Mouse (Mus musculus): ENCODE measurements around the gene Olfm4. TPM values are rescaled to one million over a fixed set of nuclear protein-coding genes. Genes with fewer than 3 reads are reported as not detected.

Olfm4 gene
- polyA plus RNA-seq, 1 experiment from 2014 or later = 0.41 TPM

- no peaks in the 10 kb centered on the region for H3K4me1 ChIP-seq (replicated peaks)
- no peak overlapping the region for H3K27ac ChIP-seq
- no peak overlapping the region for H3K4me3 ChIP-seq (replicated peaks)
- no peak overlapping the region for H3K9ac ChIP-seq (replicated peaks)
- H3K4me2 ChIP-seq = no peak overlapping the region
- no peaks in the 10 kb centered on the region for H3K9me3 ChIP-seq
- 77% methylated on average over 3 of the region's 3 CpGs for WGBS
- H3K27me3 ChIP-seq = no peaks in the 10 kb centered on the region
- ATAC-seq (ENCODE audit: insufficient number of reproducible peaks, insufficient read depth, low FRiP score, low TSS enrichment, low read depth) = no peak
- no peaks in the 10 kb centered on the region for H3K36me3 ChIP-seq
These were observed 45.6 kb downstream of the Olfm4 start for GRCm38 (mm10) chr14:80029297-80030001.

DNA sequence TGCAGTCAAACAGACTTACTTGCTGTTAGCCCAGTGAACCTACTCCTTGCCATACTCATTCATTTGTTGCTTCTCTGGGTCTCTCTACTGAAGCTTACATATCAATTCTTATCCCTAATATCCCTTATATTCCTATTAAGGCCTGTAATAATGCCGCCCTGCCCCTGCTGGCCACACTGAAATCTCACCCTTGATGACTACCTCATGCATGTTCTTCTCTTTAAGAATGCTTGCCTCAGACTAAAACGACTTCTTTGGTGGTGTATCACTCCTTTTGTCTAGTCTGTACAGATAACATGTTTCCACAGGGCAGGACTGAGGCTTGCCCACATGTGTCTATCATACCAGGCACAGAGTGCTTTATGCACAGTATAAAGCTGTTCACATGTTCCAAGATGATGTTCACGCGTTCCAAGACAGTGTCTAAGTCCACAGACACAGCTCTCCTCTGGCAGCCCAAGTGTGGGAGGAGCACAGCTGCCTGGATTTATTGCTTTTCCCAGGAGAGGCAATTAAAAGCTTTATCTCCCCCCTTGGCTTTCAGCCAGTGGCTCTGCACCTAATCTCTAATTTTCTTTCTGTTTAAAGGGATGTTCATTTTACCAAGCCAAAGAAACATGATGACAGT is 55.9 kb downstream of the Olfm4 start:
- no peak for ATAC-seq (ENCODE audit: insufficient number of reproducible peaks, insufficient read depth, low FRiP score, low TSS enrichment, low read depth)
- no peaks in the 10 kb centered on the region for H3K9me3 ChIP-seq

GRCm38 (mm10) chr14:80046104-80046734 is 62.3 kb downstream of the Olfm4 start:
- WGBS = 80% methylated on average over 6 of the region's 6 CpGs
- Histone ChIP-seq H3K27ac (no peak overlapping the region), H3K9ac (replicated peaks) (no peak overlapping the region), H3K4me1 (replicated peaks) (peaks cover 14% of the 10 kb centered on the region), H3K36me3 (no peaks in the 10 kb centered on the region), H3K4me3 (replicated peaks) (no peak overlapping the region), H3K9me3 (no peaks in the 10 kb centered on the region), H3K4me2 (no peak overlapping the region), H3K27me3 (no peaks in the 10 kb centered on the region)
- no peak for ATAC-seq (ENCODE audit: insufficient number of reproducible peaks, insufficient read depth, low FRiP score, low TSS enrichment, low read depth)

More for the DNA sequence above, 55.9 kb downstream of the Olfm4 start:
- H3K4me2 ChIP-seq = no peak overlapping the region
- 57% methylated on average over 4 of the region's 4 CpGs for WGBS
- H3K9ac ChIP-seq (replicated peaks) = no peak overlapping the region
- no peaks in the 10 kb centered on the region for H3K36me3 ChIP-seq
- H3K27ac ChIP-seq = no peak overlapping the region
- no peaks in the 10 kb centered on the region for H3K27me3 ChIP-seq
- H3K4me1 ChIP-seq (replicated peaks) = peaks cover 3% of the 10 kb centered on the region
- H3K4me3 ChIP-seq (replicated peaks) = no peak overlapping the region

DNA sequence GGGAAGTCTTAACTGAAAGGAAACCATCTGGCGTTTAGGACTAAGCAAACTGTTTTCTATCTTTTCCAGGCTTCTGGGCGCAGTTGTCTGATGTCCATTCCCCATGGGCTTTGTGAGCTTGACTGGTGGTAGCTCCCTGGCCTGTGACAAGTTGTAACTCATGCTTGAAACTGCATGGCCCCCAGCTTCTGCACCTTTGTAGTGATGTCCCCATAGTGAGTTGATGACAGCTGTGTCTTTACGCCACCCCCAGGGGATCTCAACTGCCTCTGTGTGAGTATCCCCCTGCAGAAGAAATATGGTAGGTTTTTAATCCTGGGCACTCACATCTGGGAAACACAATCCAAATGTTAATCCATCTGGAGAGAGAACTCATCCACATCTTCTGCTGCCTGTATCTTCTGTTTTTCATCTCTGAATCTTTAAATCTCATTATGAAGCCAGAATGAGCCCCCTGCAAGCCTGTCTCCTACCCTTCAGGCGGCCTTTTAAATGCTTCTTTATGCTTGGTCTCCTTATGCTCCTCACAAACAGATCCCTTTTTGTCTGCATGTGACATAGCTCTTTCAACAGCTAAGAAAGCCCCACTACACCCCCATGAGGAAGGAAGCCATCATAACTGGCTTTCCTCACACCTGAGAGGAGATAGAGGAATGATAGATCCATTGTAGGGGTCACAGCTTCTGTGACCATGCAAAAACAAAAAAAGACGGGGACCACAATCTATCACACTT is 63.7 kb downstream of the Olfm4 start:
- ATAC-seq (ENCODE audit: insufficient number of reproducible peaks, insufficient read depth, low FRiP score, low TSS enrichment, low read depth) = no peak

DNA sequence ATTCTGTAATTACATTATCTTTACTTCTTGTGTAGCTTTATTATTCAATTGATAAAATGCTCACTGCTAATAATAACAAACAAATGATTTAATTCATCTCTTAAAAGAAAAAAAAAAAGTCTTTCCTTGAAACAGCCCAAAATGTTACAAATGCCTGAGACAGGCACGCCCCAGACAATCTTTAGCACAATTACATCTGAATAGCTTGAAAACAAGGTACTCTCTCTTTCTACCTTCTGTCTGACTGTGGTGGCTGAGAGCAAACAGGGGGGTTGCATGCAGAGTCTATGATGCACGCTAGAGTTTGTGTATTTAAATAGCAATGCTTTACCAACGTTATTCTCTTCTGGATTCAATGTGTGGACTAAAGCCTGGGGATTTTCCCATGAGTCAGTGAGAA is 71.8 kb downstream of the Olfm4 start:
- no peak for ATAC-seq (ENCODE audit: insufficient number of reproducible peaks, insufficient read depth, low FRiP score, low TSS enrichment, low read depth)
- Histone ChIP-seq H3K9ac (replicated peaks) (no peak overlapping the region), H3K36me3 (no peaks in the 10 kb centered on the region), H3K9me3 (no peaks in the 10 kb centered on the region), H3K4me2 (no peak overlapping the region), H3K4me1 (replicated peaks) (no peaks in the 10 kb centered on the region), H3K27me3 (no peaks in the 10 kb centered on the region), H3K4me3 (replicated peaks) (no peak overlapping the region), H3K27ac (no peak overlapping the region)
- 70% methylated on average over 3 of the region's 3 CpGs for WGBS

More for the DNA sequence above, 63.7 kb downstream of the Olfm4 start:
- no peak overlapping the region for H3K4me2 ChIP-seq
- H3K4me3 ChIP-seq (replicated peaks) = no peak overlapping the region
- no peaks in the 10 kb centered on the region for H3K9me3 ChIP-seq
- H3K4me1 ChIP-seq (replicated peaks) = peaks cover 14% of the 10 kb centered on the region
- WGBS = 41% methylated on average over 5 of the region's 5 CpGs
- no peak overlapping the region for H3K9ac ChIP-seq (replicated peaks)
- H3K36me3 ChIP-seq = no peaks in the 10 kb centered on the region
- H3K27me3 ChIP-seq = no peaks in the 10 kb centered on the region
- H3K27ac ChIP-seq = no peak overlapping the region

DNA sequence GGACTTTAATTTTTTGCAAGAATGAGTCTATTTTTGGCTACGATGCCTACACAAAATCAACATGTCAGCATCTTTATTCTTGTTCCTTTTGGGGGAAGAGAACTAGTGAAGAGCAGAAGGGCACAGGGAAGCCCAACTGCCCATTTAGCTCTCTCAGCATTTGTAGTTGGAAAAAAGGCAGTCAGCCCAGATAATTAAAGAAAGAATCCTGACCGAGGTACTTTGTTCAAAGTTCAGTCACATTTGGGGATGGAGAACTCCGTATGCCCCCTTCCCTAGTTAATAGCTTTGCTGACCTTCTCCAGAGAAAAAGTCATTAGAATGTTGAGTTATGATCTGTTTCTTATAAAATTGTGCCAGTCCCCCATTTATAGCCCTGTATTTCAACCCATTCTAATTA is 77.8 kb downstream of the Olfm4 start:
- Histone ChIP-seq H3K4me2 (no peak overlapping the region), H3K4me1 (replicated peaks) (no peaks in the 10 kb centered on the region), H3K36me3 (no peaks in the 10 kb centered on the region), H3K9ac (replicated peaks) (no peak overlapping the region), H3K27ac (no peak overlapping the region), H3K27me3 (no peaks in the 10 kb centered on the region), H3K9me3 (no peaks in the 10 kb centered on the region), H3K4me3 (replicated peaks) (no peak overlapping the region)
- 40% methylated on average over 3 of the region's 3 CpGs for WGBS
- ATAC-seq (ENCODE audit: insufficient number of reproducible peaks, insufficient read depth, low FRiP score, low TSS enrichment, low read depth) = no peak

- WGBS = 37% methylated on average over 9 of the region's 9 CpGs
- Histone ChIP-seq H3K9me3 (no peaks in the 10 kb centered on the region), H3K27me3 (no peaks in the 10 kb centered on the region), H3K9ac (replicated peaks) (no peak overlapping the region), H3K36me3 (no peaks in the 10 kb centered on the region), H3K4me2 (no peak overlapping the region), H3K4me1 (replicated peaks) (no peaks in the 10 kb centered on the region), H3K4me3 (replicated peaks) (no peak overlapping the region), H3K27ac (no peak overlapping the region)
- no peak for ATAC-seq (ENCODE audit: insufficient number of reproducible peaks, insufficient read depth, low FRiP score, low TSS enrichment, low read depth)
These were observed 79.0 kb downstream of the Olfm4 start for GRCm38 (mm10) chr14:80062896-80063295.

DNA sequence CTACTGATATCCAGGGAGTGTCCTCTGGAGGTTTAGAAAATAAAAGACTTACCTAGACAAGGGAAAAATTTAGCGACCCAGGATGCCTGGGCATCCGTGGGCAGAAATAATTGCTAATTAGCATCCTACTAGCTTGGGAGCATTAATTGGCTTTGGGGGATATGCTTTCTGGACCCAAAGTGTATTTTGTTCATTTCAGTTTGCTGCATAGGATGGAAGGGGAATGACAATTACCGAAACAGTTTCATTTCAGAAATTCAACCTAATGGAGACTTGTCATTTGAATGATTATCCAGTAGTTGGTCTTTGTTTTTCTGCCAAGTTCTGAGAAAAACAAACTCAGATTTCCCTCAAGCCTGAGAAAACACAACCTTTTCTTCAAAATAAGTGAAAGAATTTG is 86.7 kb downstream of the Olfm4 start:
- H3K4me1 ChIP-seq (replicated peaks) = no peaks in the 10 kb centered on the region
- H3K36me3 ChIP-seq = no peaks in the 10 kb centered on the region
- no peak overlapping the region for H3K4me2 ChIP-seq
- no peak overlapping the region for H3K9ac ChIP-seq (replicated peaks)
- WGBS = 75% methylated on average over 3 of the region's 3 CpGs
- no peak overlapping the region for H3K27ac ChIP-seq
- no peaks in the 10 kb centered on the region for H3K27me3 ChIP-seq
- H3K4me3 ChIP-seq (replicated peaks) = no peak overlapping the region
- H3K9me3 ChIP-seq = no peaks in the 10 kb centered on the region
- ATAC-seq (ENCODE audit: insufficient number of reproducible peaks, insufficient read depth, low FRiP score, low TSS enrichment, low read depth) = no peak

Other genes starting within 250 kb of the Olfm4 start
- 4.5 TPM in 2 replicates for gene Pcdh8, start 212.8 kb upstream of the Olfm4 start, polyA plus RNA-seq (2016; fragmentation: Nextera tagmentation; extraction: Ambion mirVana)